29 mouse cellular contexts compared by ENCODE assay signal in genomic region chr4:88197244-88197643, GRCm38 (mm10).
DNase-seq lines count a peak whose midpoint lies in the region; ATAC-seq lines count a peak whose summit lies in the region.
"Had no signal": no experiment of that assay in that cellular context is flagged by ENCODE, and none has a peak within 500 bp of the region (broad histone marks: within the 10 kb centered on the region; RNA-seq: fewer than 3 reads in every experiment).

No protein-coding gene starts in this region.

- no peaks in the 10 kb centered on the region for H3K27me3 ChIP-seq in forebrain, embryonic 14.5 days (replicated peaks; ENCODE audit: control insufficient read depth, insufficient read depth, low read length)
- H3K27me3 ChIP-seq in forebrain, embryonic 11.5 days (ENCODE audit: control insufficient read depth, insufficient read depth, low read length): no peaks in the 10 kb centered on the region
- no peaks in the 10 kb centered on the region for H3K27me3 ChIP-seq in kidney, embryonic 16.5 days (ENCODE audit: insufficient read depth, low read length)
- H3K27me3 ChIP-seq in midbrain, embryonic 11.5 days (ENCODE audit: control insufficient read depth, insufficient read depth, low read length): no peaks in the 10 kb centered on the region
- H3K27me3 ChIP-seq in midbrain, embryonic 10.5 days (ENCODE audit: low read depth, poor library complexity, severe bottlenecking): no peaks in the 10 kb centered on the region
- H3K27me3 ChIP-seq: CH12.LX; heart, embryonic 15.5 days; kidney, embryonic 15.5 days; limb, embryonic 12.5 days; liver, embryonic 15.5 days; neural tube, embryonic 12.5 days had no signal

- DNase-seq in forebrain, embryonic 14.5 days (ENCODE audit: low spot score): no peak
- no peak for DNase-seq in forebrain, embryonic 11.5 days (ENCODE audit: low spot score)
- DNase-seq in kidney, postnatal 4 days: no peak
- peak; percentile 60 for DNase-seq in midbrain, embryonic 11.5 days (ENCODE audit: low spot score, missing footprints)
- DNase-seq in midbrain, embryonic 10.5 days (ENCODE audit: low spot score): no peak
- no peak for DNase-seq in left cerebral cortex, adult 18-20 months (ENCODE audit: low spot score in 2 of 2)
- no peak for DNase-seq in heart, adult 18-20 months
- DNase-seq: adrenal gland, adult 2 months; adrenal gland, postnatal 36 days; gastrocnemius, postnatal 14 days; kidney, adult 11 months; right cerebral cortex, adult 18-20 months; spleen, adult 18-20 months; thymus, adult 18-20 months; thymus, postnatal 25 days had no signal

- 94% methylated on average over 5 of the region's 5 CpGs for WGBS in forebrain, embryonic 14.5 days
- WGBS in forebrain, embryonic 11.5 days: 90% methylated on average over 5 of the region's 5 CpGs
- 50% methylated on average over 5 of the region's 5 CpGs for WGBS in kidney, embryonic 16.5 days
- 88% methylated on average over 5 of the region's 5 CpGs for WGBS in midbrain, embryonic 11.5 days
- WGBS in midbrain, embryonic 10.5 days: 92% methylated on average over 5 of the region's 5 CpGs

- ATAC-seq in forebrain, embryonic 14.5 days: no peak
- ATAC-seq in forebrain, embryonic 11.5 days (replicated peaks; ENCODE audit: low FRiP score): no peak
- ATAC-seq in kidney, embryonic 16.5 days (ENCODE audit: low FRiP score, low TSS enrichment): peak; percentile 51; the same call in 1 of the 2 replicates
- no peak for ATAC-seq in midbrain, embryonic 11.5 days (ENCODE audit: low FRiP score)
- ATAC-seq: activated CD4-positive, CD25-positive, alpha-beta regulatory T cell, adult 4 months; midbrain, embryonic 16.5 days had no signal

- H3K4me1 ChIP-seq in forebrain, embryonic 14.5 days (ENCODE audit: control insufficient read depth, insufficient read depth, low read length): no peaks in the 10 kb centered on the region
- no peaks in the 10 kb centered on the region for H3K4me1 ChIP-seq in forebrain, embryonic 11.5 days (replicated peaks; ENCODE audit: control insufficient read depth, insufficient read depth, low read length)
- H3K4me1 ChIP-seq in kidney, embryonic 16.5 days (ENCODE audit: insufficient read depth, low read length): no peaks in the 10 kb centered on the region
- no peaks in the 10 kb centered on the region for H3K4me1 ChIP-seq in midbrain, embryonic 11.5 days (ENCODE audit: control insufficient read depth, insufficient read depth, low read length)
- no peaks in the 10 kb centered on the region for H3K4me1 ChIP-seq in midbrain, embryonic 10.5 days
- H3K4me1 ChIP-seq: heart, embryonic 10.5 days; heart, embryonic 15.5 days; kidney, embryonic 15.5 days; limb, embryonic 12.5 days; liver, embryonic 15.5 days; neural tube, embryonic 12.5 days had no signal

- no peak overlapping the region for H3K4me3 ChIP-seq in forebrain, embryonic 14.5 days (ENCODE audit: low read depth, low read length)
- H3K4me3 ChIP-seq in forebrain, embryonic 11.5 days (ENCODE audit: low read depth, low read length): no peak overlapping the region
- H3K4me3 ChIP-seq in kidney, embryonic 16.5 days (ENCODE audit: low read length): no peak overlapping the region
- no peak overlapping the region for H3K4me3 ChIP-seq in midbrain, embryonic 11.5 days (ENCODE audit: low read depth, low read length)
- H3K4me3 ChIP-seq in midbrain, embryonic 10.5 days: no peak overlapping the region
- H3K4me3 ChIP-seq: erythroblast, embryonic 14.5 days; heart, embryonic 10.5 days; heart, embryonic 15.5 days; kidney, embryonic 15.5 days; left cerebral cortex, adult 2 months; limb, embryonic 12.5 days; liver, embryonic 15.5 days; myocyte; neural tube, embryonic 12.5 days had no signal

- no peaks in the 10 kb centered on the region for H3K36me3 ChIP-seq in forebrain, embryonic 14.5 days (ENCODE audit: control insufficient read depth, insufficient read depth, low read length)
- no peaks in the 10 kb centered on the region for H3K36me3 ChIP-seq in forebrain, embryonic 11.5 days (ENCODE audit: control insufficient read depth, insufficient read depth, low read length)
- no peaks in the 10 kb centered on the region for H3K36me3 ChIP-seq in kidney, embryonic 16.5 days (ENCODE audit: insufficient read depth, low read length)
- no peaks in the 10 kb centered on the region for H3K36me3 ChIP-seq in midbrain, embryonic 11.5 days (ENCODE audit: control insufficient read depth, insufficient read depth, low read length)
- H3K36me3 ChIP-seq in midbrain, embryonic 10.5 days: no peaks in the 10 kb centered on the region
- H3K36me3 ChIP-seq: heart, embryonic 15.5 days; kidney, embryonic 15.5 days; limb, embryonic 12.5 days; neural tube, embryonic 12.5 days had no signal

- H3K27ac ChIP-seq in forebrain, embryonic 14.5 days (ENCODE audit: low read depth, low read length): peak overlapping the region; percentile 5; the same call in 1 of the 2 replicates
- no peak overlapping the region for H3K27ac ChIP-seq in forebrain, embryonic 11.5 days (ENCODE audit: low read depth, low read length)
- H3K27ac ChIP-seq in kidney, embryonic 16.5 days (ENCODE audit: low read length): no peak overlapping the region
- H3K27ac ChIP-seq in midbrain, embryonic 11.5 days (ENCODE audit: low read depth, low read length): no peak overlapping the region
- no peak overlapping the region for H3K27ac ChIP-seq in midbrain, embryonic 10.5 days (replicated peaks)
- H3K27ac ChIP-seq: heart, embryonic 10.5 days; heart, embryonic 15.5 days; kidney, embryonic 15.5 days; limb, embryonic 12.5 days; liver, embryonic 15.5 days; neural tube, embryonic 12.5 days had no signal

- H3K4me2 ChIP-seq in forebrain, embryonic 14.5 days (ENCODE audit: low read length): no peak overlapping the region
- H3K4me2 ChIP-seq in forebrain, embryonic 11.5 days (ENCODE audit: low read depth, low read length, severe bottlenecking): no peak overlapping the region
- H3K4me2 ChIP-seq in kidney, embryonic 16.5 days (replicated peaks; ENCODE audit: low read depth, low read length): no peak overlapping the region
- H3K4me2 ChIP-seq in midbrain, embryonic 11.5 days: no peak overlapping the region
- H3K4me2 ChIP-seq: heart, embryonic 15.5 days; kidney, embryonic 15.5 days; limb, embryonic 12.5 days; liver, embryonic 15.5 days; neural tube, embryonic 12.5 days had no signal

- H3K9ac ChIP-seq in forebrain, embryonic 14.5 days (ENCODE audit: low read length): no peak overlapping the region
- H3K9ac ChIP-seq in forebrain, embryonic 11.5 days (ENCODE audit: low read length): no peak overlapping the region
- no peak overlapping the region for H3K9ac ChIP-seq in kidney, embryonic 16.5 days (replicated peaks; ENCODE audit: low read length)
- no peak overlapping the region for H3K9ac ChIP-seq in midbrain, embryonic 11.5 days (ENCODE audit: low read length)
- H3K9ac ChIP-seq: forebrain, postnatal 0 days; heart, embryonic 15.5 days; kidney, embryonic 15.5 days; limb, embryonic 12.5 days; liver, embryonic 15.5 days; neural tube, embryonic 12.5 days had no signal

- H3K9me3 ChIP-seq in forebrain, embryonic 14.5 days (replicated peaks; ENCODE audit: control insufficient read depth, low read length): no peaks in the 10 kb centered on the region
- H3K9me3 ChIP-seq in forebrain, embryonic 11.5 days (ENCODE audit: control insufficient read depth, low read length): no peaks in the 10 kb centered on the region
- no peaks in the 10 kb centered on the region for H3K9me3 ChIP-seq in kidney, embryonic 16.5 days (ENCODE audit: low read length)
- no peaks in the 10 kb centered on the region for H3K9me3 ChIP-seq in midbrain, embryonic 11.5 days (ENCODE audit: control insufficient read depth, low read length)
- H3K9me3 ChIP-seq in midbrain, embryonic 10.5 days (replicated peaks): no peaks in the 10 kb centered on the region
- H3K9me3 ChIP-seq: heart, embryonic 10.5 days; heart, embryonic 15.5 days; kidney, embryonic 15.5 days; limb, embryonic 12.5 days; liver, embryonic 15.5 days; neural tube, embryonic 12.5 days had no signal
